Mouse (Mus musculus): Measurements from ENCODE around the gene Taar7d. TPM values are rescaled to one million over a fixed set of nuclear protein-coding genes. Genes with fewer than 3 reads are reported as not detected.

Taar7d gene
- polyA plus RNA-seq, 1 experiment from 2014 or later, result not detected

Other genes starting within 250 kb of the Taar7d start
- 118 and 132 TPM in 2 replicates for gene Rps12, start 239.9 kb upstream of the Taar7d start, polyA plus RNA-seq (2014; fragmentation: Nextera tagmentation; extraction: Ambion mirVana)
- 14.5 and 16.6 TPM in 2 replicates for gene Slc18b1, start 230.2 kb upstream of the Taar7d start, polyA plus RNA-seq (2014; fragmentation: Nextera tagmentation; extraction: Ambion mirVana)
- not detected in 2 replicates for gene Vnn3, start 175.8 kb upstream of the Taar7d start, polyA plus RNA-seq (2014; fragmentation: Nextera tagmentation; extraction: Ambion mirVana)
- 2.6 and 2.9 TPM in 2 replicates for gene Vnn1, start 132.5 kb upstream of the Taar7d start, polyA plus RNA-seq (2014; fragmentation: Nextera tagmentation; extraction: Ambion mirVana)
- gene Taar1, start 106.9 kb upstream of the Taar7d start, polyA plus RNA-seq (2014; fragmentation: Nextera tagmentation; extraction: Ambion mirVana), result not detected in 2 replicates
- not detected in 2 replicates for gene Taar2, start 88.7 kb upstream of the Taar7d start, polyA plus RNA-seq (2014; fragmentation: Nextera tagmentation; extraction: Ambion mirVana)
- gene Taar3, start 77.7 kb upstream of the Taar7d start, polyA plus RNA-seq (2014; fragmentation: Nextera tagmentation; extraction: Ambion mirVana), result not detected in 2 replicates
- not detected in 2 replicates for gene Taar4, start 66.7 kb upstream of the Taar7d start, polyA plus RNA-seq (2014; fragmentation: Nextera tagmentation; extraction: Ambion mirVana)
- gene Taar5, start 56.5 kb upstream of the Taar7d start, polyA plus RNA-seq (2014; fragmentation: Nextera tagmentation; extraction: Ambion mirVana), result not detected in 2 replicates
- not detected in 2 replicates for gene Taar6, start 41.6 kb upstream of the Taar7d start, polyA plus RNA-seq (2014; fragmentation: Nextera tagmentation; extraction: Ambion mirVana)
- gene Taar7a, start 33.7 kb upstream of the Taar7d start, polyA plus RNA-seq (2014; fragmentation: Nextera tagmentation; extraction: Ambion mirVana), result not detected in 2 replicates
- not detected in 2 replicates for gene Taar7b, start 27.3 kb upstream of the Taar7d start, polyA plus RNA-seq (2014; fragmentation: Nextera tagmentation; extraction: Ambion mirVana)
- gene Taar7e, start 10.4 kb downstream of the Taar7d start, polyA plus RNA-seq (2014; fragmentation: Nextera tagmentation; extraction: Ambion mirVana), result not detected in 2 replicates
- gene Taar7f, start 22.3 kb downstream of the Taar7d start, polyA plus RNA-seq (2014; fragmentation: Nextera tagmentation; extraction: Ambion mirVana), result not detected in 2 replicates
- not detected in 2 replicates for gene Taar8a, start 49.3 kb downstream of the Taar7d start, polyA plus RNA-seq (2014; fragmentation: Nextera tagmentation; extraction: Ambion mirVana)
- gene Taar8b, start 65.1 kb downstream of the Taar7d start, polyA plus RNA-seq (2014; fragmentation: Nextera tagmentation; extraction: Ambion mirVana), result not detected in 2 replicates
- gene Taar8c, start 74.7 kb downstream of the Taar7d start, polyA plus RNA-seq (2014; fragmentation: Nextera tagmentation; extraction: Ambion mirVana), result not detected in 2 replicates
- gene Taar9, start 82.3 kb downstream of the Taar7d start, polyA plus RNA-seq (2014; fragmentation: Nextera tagmentation; extraction: Ambion mirVana), result not detected in 2 replicates
- gene Stx7, start 122.1 kb downstream of the Taar7d start, polyA plus RNA-seq (2014; fragmentation: Nextera tagmentation; extraction: Ambion mirVana), result 98.6 and 99.6 TPM in 2 replicates
- 1.8 and 3.9 TPM in 2 replicates for gene Moxd1, start 196.3 kb downstream of the Taar7d start, polyA plus RNA-seq (2014; fragmentation: Nextera tagmentation; extraction: Ambion mirVana)